Mouse (Mus musculus) embryonic facial prominence, embryonic 13.5 days (tissue): Measurements from ENCODE around the gene Yes1. TPM values are rescaled to one million over a fixed set of nuclear protein-coding genes. Genes with fewer than 3 reads are reported as not detected.
"Not testable (repeated sequence)": the region's sequence is repeated elsewhere in the genome, so short reads cannot be mapped to it uniquely, and the experiment has no call there.

Source experiments
- ATAC-seq: fragments of 200-750 bp; cut with Nextera tagmentation; 2 replicates; pipeline ENCODE4 v1.8.0; 2017; ENCODE audit warnings: low read depth; ENCODE audit not compliant: insufficient number of reproducible peaks, insufficient read depth, low FRiP score, low TSS enrichment
- H3K27ac ChIP-seq: fragments of 300-500 bp; sonication (generic); 2 replicates; pipeline ENCODE4 v1.5.1; 2015; ENCODE audit warnings: moderate library complexity, mild to moderate bottlenecking, inconsistent platforms
- H3K27me3 ChIP-seq: fragments of 300-500 bp; sonication (generic); 2 replicates; pipeline ENCODE4 v1.6.1; 2015; ENCODE audit warnings: mild to moderate bottlenecking, inconsistent platforms
- H3K36me3 ChIP-seq: fragments of 300-500 bp; sonication (generic); 2 replicates; pipeline ENCODE4 v1.6.1; 2015; ENCODE audit warnings: mild to moderate bottlenecking, inconsistent platforms
- H3K4me1 ChIP-seq: fragments of 300-500 bp; sonication (generic); 2 replicates; pipeline ENCODE4 v1.6.1; 2015; ENCODE audit warnings: inconsistent platforms
- H3K4me2 ChIP-seq: fragments of 300-500 bp; sonication (generic); 2 replicates; pipeline ENCODE4 v1.6.1; 2015; ENCODE audit warnings: moderate library complexity, mild to moderate bottlenecking, inconsistent platforms
- H3K4me3 ChIP-seq: fragments of 300-500 bp; sonication (generic); 2 replicates; pipeline ENCODE4 v1.5.1; 2015; ENCODE audit warnings: mild to moderate bottlenecking, inconsistent platforms
- H3K9ac ChIP-seq: fragments of 300-500 bp; sonication (generic); 2 replicates; pipeline ENCODE4 v1.6.1; 2015; ENCODE audit warnings: mild to moderate bottlenecking, inconsistent platforms
- H3K9me3 ChIP-seq: fragments of 300-500 bp; sonication (generic); 2 replicates; pipeline ENCODE4 v1.6.1; 2016; ENCODE audit warnings: inconsistent platforms
- WGBS: fragments of 180-500 bp; shearing (Covaris S2); methylation state at CpG from one replicate; pipeline ENCODE4 v1.1.7; 2015; ENCODE audit warnings: mixed read lengths; 5-methylcytosine and 5-hydroxymethylcytosine counted together
- polyA plus RNA-seq: library from polyadenylated mRNA; unstranded; fragments of >200 nt; fragmentation: Nextera tagmentation; extraction: Ambion mirVana; gene quantifications from 2 replicates; pipeline ENCODE4 v1.2.1, GENCODE M21; 2015

Yes1 gene
- polyA plus RNA-seq, 1 experiment from 2014 or later, result 32.6 TPM

- 72% methylated on average over 3 of the region's 3 CpGs for WGBS
- ATAC-seq, H3K36me3 ChIP-seq: not testable (repeated sequence)
Observed at GRCm38 (mm10) chr5:32725397-32725796, 114.4 kb downstream of the Yes1 start.

GRCm38 (mm10) chr5:32728300-32728699 is 117.3 kb downstream of the Yes1 start:
- WGBS, result 83% methylated on average over 7 of the region's 7 CpGs
- H3K27ac ChIP-seq, result no peak overlapping the region

More at GRCm38 (mm10) chr5:32725397-32725796, 114.4 kb downstream of the Yes1 start:
- not testable (repeated sequence) for H3K27ac ChIP-seq, H3K4me1 ChIP-seq, H3K4me2 ChIP-seq, H3K27me3 ChIP-seq, H3K9ac ChIP-seq, H3K4me3 ChIP-seq, H3K9me3 ChIP-seq

GRCm38 (mm10) chr5:32728851-32729250 is 117.9 kb downstream of the Yes1 start:
- 79% methylated on average over 8 of the region's 8 CpGs for WGBS
- H3K4me1 ChIP-seq, result no peaks in the 10 kb centered on the region
- no peaks in the 10 kb centered on the region for H3K9me3 ChIP-seq
- peaks cover 6% of the 10 kb centered on the region; the same call in 1 of the 2 replicates for H3K36me3 ChIP-seq
- H3K4me3 ChIP-seq, result no peak overlapping the region
- no peak overlapping the region for H3K4me2 ChIP-seq
- no peak for ATAC-seq
- no peak overlapping the region for H3K27ac ChIP-seq
- no peak overlapping the region for H3K9ac ChIP-seq
- no peaks in the 10 kb centered on the region for H3K27me3 ChIP-seq

More at GRCm38 (mm10) chr5:32728300-32728699, 117.3 kb downstream of the Yes1 start:
- Histone ChIP-seq H3K9ac (no peak overlapping the region), H3K36me3 (peaks cover under 1% of the 10 kb centered on the region; the same call in 1 of the 2 replicates), H3K9me3 (no peaks in the 10 kb centered on the region), H3K4me3 (no peak overlapping the region), H3K27me3 (no peaks in the 10 kb centered on the region), H3K4me1 (no peaks in the 10 kb centered on the region), H3K4me2 (no peak overlapping the region)
- ATAC-seq, result no peak

GRCm38 (mm10) chr5:32733892-32734291 is 122.9 kb downstream of the Yes1 start:
- not testable (repeated sequence) for H3K27me3 ChIP-seq, H3K4me2 ChIP-seq, H3K4me3 ChIP-seq, H3K4me1 ChIP-seq, H3K27ac ChIP-seq, H3K9me3 ChIP-seq, ATAC-seq, H3K9ac ChIP-seq
- H3K36me3 ChIP-seq, result peaks cover 30% of the 10 kb centered on the region
- 96% methylated on average over 6 of the region's 6 CpGs for WGBS

- WGBS, result 92% methylated on average over 6 of the region's 6 CpGs
- Histone ChIP-seq H3K4me3 (no peak overlapping the region), H3K4me1 (no peaks in the 10 kb centered on the region), H3K36me3 (peaks cover 30% of the 10 kb centered on the region), H3K4me2 (no peak overlapping the region), H3K27me3 (no peaks in the 10 kb centered on the region), H3K9me3 (peaks cover 3% of the 10 kb centered on the region; the same call in 1 of the 2 replicates), H3K27ac (no peak overlapping the region), H3K9ac (no peak overlapping the region)
- ATAC-seq, result no peak
Observed at GRCm38 (mm10) chr5:32735779-32736178, 124.8 kb downstream of the Yes1 start.

Other genes with a start within 250 kb of the Yes1 start
- gene Ppp1cb, start 152.3 kb upstream of the Yes1 start, polyA plus RNA-seq, result 199 and 220 TPM in 2 replicates
- 51.2 and 56.4 TPM in 2 replicates for gene Pisd, start 174.5 kb downstream of the Yes1 start, polyA plus RNA-seq
- not detected in 2 replicates for gene Gm20671, start 215.9 kb downstream of the Yes1 start, polyA plus RNA-seq
- 12.4 and 13.8 TPM in 2 replicates for gene Prr14l, start 243.1 kb downstream of the Yes1 start, polyA plus RNA-seq